Mouse (Mus musculus): ENCODE data around the gene Adamts16. TPM values are rescaled to one million over a fixed set of nuclear protein-coding genes. Genes with fewer than 3 reads are reported as not detected.

Gene Adamts16
- polyA plus RNA-seq, 1 experiment from 2014 or later = 0.20 TPM

GRCm38 (mm10) chr13:70789022-70789421 lies 52.6 kb downstream of the Adamts16 start:
- no peak for ATAC-seq (ENCODE audit: low read depth)
- WGBS (ENCODE audit: insufficient replicate concordance) = 48% methylated on average over 1 of the region's 1 CpGs
- no peaks in the 10 kb centered on the region for H3K4me1 ChIP-seq (ENCODE audit: control insufficient read depth, low read depth, low read length)
- H3K9ac ChIP-seq (ENCODE audit: low read depth, low read length) = no peak overlapping the region
- no peak overlapping the region for H3K27ac ChIP-seq (ENCODE audit: low read length)
- no peak overlapping the region for H3K4me2 ChIP-seq (ENCODE audit: low read depth, low read length)
- H3K4me3 ChIP-seq (ENCODE audit: low read depth, low read length) = no peak overlapping the region
- H3K27me3 ChIP-seq (ENCODE audit: control insufficient read depth, insufficient read depth, low read depth, low read length) = no peaks in the 10 kb centered on the region
- no peaks in the 10 kb centered on the region for H3K36me3 ChIP-seq (ENCODE audit: control insufficient read depth, insufficient read depth)
- H3K9me3 ChIP-seq (replicated peaks; ENCODE audit: control insufficient read depth, low read length) = no peaks in the 10 kb centered on the region

- Histone ChIP-seq H3K27me3 (ENCODE audit: control insufficient read depth, insufficient read depth, low read depth, low read length) (no peaks in the 10 kb centered on the region), H3K4me2 (ENCODE audit: low read depth, low read length) (no peak overlapping the region), H3K9me3 (replicated peaks; ENCODE audit: control insufficient read depth, low read length) (no peaks in the 10 kb centered on the region), H3K4me1 (ENCODE audit: control insufficient read depth, low read depth, low read length) (no peaks in the 10 kb centered on the region), H3K36me3 (ENCODE audit: control insufficient read depth, insufficient read depth) (no peaks in the 10 kb centered on the region), H3K9ac (ENCODE audit: low read depth, low read length) (no peak overlapping the region), H3K27ac (ENCODE audit: low read length) (no peak overlapping the region), H3K4me3 (ENCODE audit: low read depth, low read length) (no peak overlapping the region)
- WGBS (ENCODE audit: insufficient replicate concordance) = 74% methylated on average over 2 of the region's 2 CpGs
- ATAC-seq (ENCODE audit: low read depth) = no peak
Measured at GRCm38 (mm10) chr13:70785078-70785477, 56.5 kb downstream of the Adamts16 start.

- Histone ChIP-seq H3K4me2 (ENCODE audit: low read depth, low read length) (no peak overlapping the region), H3K9me3 (replicated peaks; ENCODE audit: control insufficient read depth, low read length) (no peaks in the 10 kb centered on the region), H3K27ac (ENCODE audit: low read length) (no peak overlapping the region), H3K4me1 (ENCODE audit: control insufficient read depth, low read depth, low read length) (no peaks in the 10 kb centered on the region), H3K4me3 (ENCODE audit: low read depth, low read length) (no peak overlapping the region), H3K9ac (ENCODE audit: low read depth, low read length) (no peak overlapping the region), H3K27me3 (ENCODE audit: control insufficient read depth, insufficient read depth, low read depth, low read length) (no peaks in the 10 kb centered on the region), H3K36me3 (ENCODE audit: control insufficient read depth, insufficient read depth) (no peaks in the 10 kb centered on the region)
- ATAC-seq (ENCODE audit: low read depth) = no peak
- 61% methylated on average over 5 of the region's 5 CpGs for WGBS (ENCODE audit: insufficient replicate concordance)
Measured at GRCm38 (mm10) chr13:70784126-70784525, 57.5 kb downstream of the Adamts16 start.

- ATAC-seq (ENCODE audit: low read depth) = no peak
- Histone ChIP-seq H3K27ac (ENCODE audit: low read length) (no peak overlapping the region), H3K9me3 (replicated peaks; ENCODE audit: control insufficient read depth, low read length) (no peaks in the 10 kb centered on the region), H3K4me3 (ENCODE audit: low read depth, low read length) (no peak overlapping the region), H3K4me2 (ENCODE audit: low read depth, low read length) (no peak overlapping the region), H3K9ac (ENCODE audit: low read depth, low read length) (no peak overlapping the region), H3K27me3 (ENCODE audit: control insufficient read depth, insufficient read depth, low read depth, low read length) (no peaks in the 10 kb centered on the region), H3K36me3 (ENCODE audit: control insufficient read depth, insufficient read depth) (no peaks in the 10 kb centered on the region), H3K4me1 (ENCODE audit: control insufficient read depth, low read depth, low read length) (no peaks in the 10 kb centered on the region)
- 52% methylated on average over 7 of the region's 7 CpGs for WGBS (ENCODE audit: insufficient replicate concordance)
Measured at GRCm38 (mm10) chr13:70779781-70780180, 61.8 kb downstream of the Adamts16 start.

- WGBS (ENCODE audit: insufficient replicate concordance) = 36% methylated on average over 9 of the region's 9 CpGs
- Histone ChIP-seq H3K27me3 (ENCODE audit: control insufficient read depth, insufficient read depth, low read depth, low read length) (no peaks in the 10 kb centered on the region), H3K9ac (ENCODE audit: low read depth, low read length) (no peak overlapping the region), H3K4me3 (ENCODE audit: low read depth, low read length) (no peak overlapping the region), H3K4me2 (ENCODE audit: low read depth, low read length) (no peak overlapping the region), H3K27ac (ENCODE audit: low read length) (no peak overlapping the region), H3K4me1 (ENCODE audit: control insufficient read depth, low read depth, low read length) (no peaks in the 10 kb centered on the region), H3K9me3 (replicated peaks; ENCODE audit: control insufficient read depth, low read length) (no peaks in the 10 kb centered on the region), H3K36me3 (ENCODE audit: control insufficient read depth, insufficient read depth) (no peaks in the 10 kb centered on the region)
- ATAC-seq (ENCODE audit: low read depth) = no peak
Measured at GRCm38 (mm10) chr13:70778872-70779554, 62.6 kb downstream of the Adamts16 start.

GRCm38 (mm10) chr13:70771100-70771499 lies 70.5 kb downstream of the Adamts16 start:
- Histone ChIP-seq H3K4me1 (ENCODE audit: control insufficient read depth, low read depth, low read length) (no peaks in the 10 kb centered on the region), H3K4me2 (ENCODE audit: low read depth, low read length) (no peak overlapping the region), H3K9me3 (replicated peaks; ENCODE audit: control insufficient read depth, low read length) (no peaks in the 10 kb centered on the region), H3K9ac (ENCODE audit: low read depth, low read length) (no peak overlapping the region), H3K27me3 (ENCODE audit: control insufficient read depth, insufficient read depth, low read depth, low read length) (no peaks in the 10 kb centered on the region), H3K4me3 (ENCODE audit: low read depth, low read length) (no peak overlapping the region), H3K36me3 (ENCODE audit: control insufficient read depth, insufficient read depth) (no peaks in the 10 kb centered on the region), H3K27ac (ENCODE audit: low read length) (no peak overlapping the region)
- WGBS (ENCODE audit: insufficient replicate concordance) = 66% methylated on average over 6 of the region's 6 CpGs
- ATAC-seq (ENCODE audit: low read depth) = no peak

GRCm38 (mm10) chr13:70769156-70769555 lies 72.5 kb downstream of the Adamts16 start:
- Histone ChIP-seq H3K27me3 (ENCODE audit: control insufficient read depth, insufficient read depth, low read depth, low read length) (no peaks in the 10 kb centered on the region), H3K9me3 (replicated peaks; ENCODE audit: control insufficient read depth, low read length) (no peaks in the 10 kb centered on the region), H3K4me3 (ENCODE audit: low read depth, low read length) (no peak overlapping the region), H3K27ac (ENCODE audit: low read length) (no peak overlapping the region), H3K4me2 (ENCODE audit: low read depth, low read length) (no peak overlapping the region), H3K4me1 (ENCODE audit: control insufficient read depth, low read depth, low read length) (no peaks in the 10 kb centered on the region), H3K9ac (ENCODE audit: low read depth, low read length) (no peak overlapping the region), H3K36me3 (ENCODE audit: control insufficient read depth, insufficient read depth) (no peaks in the 10 kb centered on the region)
- ATAC-seq (ENCODE audit: low read depth) = no peak
- WGBS (ENCODE audit: insufficient replicate concordance) = 67% methylated on average over 2 of the region's 2 CpGs

- Histone ChIP-seq H3K9ac (ENCODE audit: low read depth, low read length) (no peak overlapping the region), H3K4me3 (ENCODE audit: low read depth, low read length) (no peak overlapping the region), H3K9me3 (replicated peaks; ENCODE audit: control insufficient read depth, low read length) (no peaks in the 10 kb centered on the region), H3K27ac (ENCODE audit: low read length) (no peak overlapping the region), H3K36me3 (ENCODE audit: control insufficient read depth, insufficient read depth) (no peaks in the 10 kb centered on the region), H3K4me1 (ENCODE audit: control insufficient read depth, low read depth, low read length) (no peaks in the 10 kb centered on the region), H3K4me2 (ENCODE audit: low read depth, low read length) (no peak overlapping the region), H3K27me3 (ENCODE audit: control insufficient read depth, insufficient read depth, low read depth, low read length) (no peaks in the 10 kb centered on the region)
- ATAC-seq (ENCODE audit: low read depth) = no peak
Measured at GRCm38 (mm10) chr13:70767462-70767861, 74.1 kb downstream of the Adamts16 start.

GRCm38 (mm10) chr13:70764682-70765081 lies 76.9 kb downstream of the Adamts16 start:
- no peak overlapping the region for H3K4me2 ChIP-seq (ENCODE audit: low read depth, low read length)
- H3K27me3 ChIP-seq (ENCODE audit: control insufficient read depth, insufficient read depth, low read depth, low read length) = no peaks in the 10 kb centered on the region
- H3K9me3 ChIP-seq (replicated peaks; ENCODE audit: control insufficient read depth, low read length) = no peaks in the 10 kb centered on the region
- no peak overlapping the region for H3K27ac ChIP-seq (ENCODE audit: low read length)
- H3K36me3 ChIP-seq (ENCODE audit: control insufficient read depth, insufficient read depth) = no peaks in the 10 kb centered on the region
- H3K4me3 ChIP-seq (ENCODE audit: low read depth, low read length) = no peak overlapping the region
- H3K4me1 ChIP-seq (ENCODE audit: control insufficient read depth, low read depth, low read length) = no peaks in the 10 kb centered on the region
- no peak overlapping the region for H3K9ac ChIP-seq (ENCODE audit: low read depth, low read length)
- 59% methylated on average over 6 of the region's 6 CpGs for WGBS (ENCODE audit: insufficient replicate concordance)
- ATAC-seq (ENCODE audit: low read depth) = no peak
